Mouse (Mus musculus) adipocyte (in vitro differentiated cells): Measurements from ENCODE around the gene Ate1.
A peak's percentile ranks its signal among the peaks of the same experiment; 100 is the strongest.
"Not testable (repeated sequence)": the region's sequence is repeated elsewhere in the genome, so short reads cannot be mapped to it uniquely, and the experiment has no call there.

Experiments
- DNase-seq: peaks from one replicate; pipeline ENCODE4 v3.0.0-alpha.2; 2016; ENCODE audit warnings: low spot score

Gene Ate1

DNA sequence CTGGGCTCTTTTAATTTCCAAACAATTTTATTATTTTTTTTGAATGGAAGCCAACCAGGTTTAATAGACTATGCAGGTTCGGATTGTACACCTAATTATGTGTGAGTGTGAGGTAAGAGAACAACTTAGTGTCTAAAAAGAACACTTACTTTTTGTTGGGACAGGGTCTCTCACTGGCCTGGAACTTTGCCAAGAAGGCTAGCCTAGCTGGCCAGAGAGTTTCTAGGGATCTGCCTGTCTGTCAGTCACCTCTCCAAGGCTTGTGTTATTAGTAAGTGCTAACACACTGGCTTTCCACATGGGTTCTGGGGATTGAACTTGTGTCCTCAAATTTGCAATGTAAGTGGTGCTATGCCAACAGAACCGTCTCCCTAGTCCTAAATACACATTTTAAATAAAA, 116.8 kb downstream of the Ate1 start:
- peak; percentile 8 for DNase-seq

DNA sequence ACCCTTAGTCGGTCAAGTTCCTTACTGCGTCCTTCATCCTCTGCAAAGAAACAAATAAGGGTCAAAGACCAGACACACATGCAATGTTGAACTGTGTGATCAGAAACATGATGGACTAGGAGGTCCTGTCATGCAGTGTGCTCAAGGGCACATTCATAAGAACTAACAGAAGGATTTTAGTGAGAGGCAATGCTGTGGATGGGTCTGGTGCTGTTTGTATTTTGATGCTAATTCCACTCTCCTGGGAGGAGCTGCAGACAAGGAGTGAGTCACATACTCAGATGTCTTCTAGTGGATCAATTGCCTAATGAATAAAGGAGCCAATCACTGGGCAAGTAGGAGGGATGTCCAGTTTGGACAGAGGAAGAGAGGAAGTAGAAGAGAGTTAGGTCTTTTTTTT, 125.5 kb downstream of the Ate1 start:
- no peak for DNase-seq

DNA sequence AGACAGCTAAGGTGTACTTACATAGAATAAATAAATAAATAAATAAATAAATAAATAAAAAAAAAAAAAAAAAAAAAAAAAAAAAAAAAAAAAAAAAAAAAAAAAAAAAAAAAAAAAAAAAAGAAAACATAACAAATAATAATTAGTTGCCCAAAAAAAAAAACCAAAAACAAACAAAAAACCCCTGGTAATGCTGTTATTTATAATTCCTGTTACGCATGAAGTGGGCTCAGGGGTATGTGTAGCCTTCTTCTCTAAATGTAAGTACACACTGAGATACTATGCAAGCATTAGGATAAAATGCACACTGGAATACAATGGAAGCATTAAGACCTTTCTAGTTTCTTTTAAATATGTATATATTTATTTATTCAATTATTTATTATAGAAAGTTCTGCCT, 130.1 kb downstream of the Ate1 start:
- not testable (repeated sequence) for DNase-seq

DNA sequence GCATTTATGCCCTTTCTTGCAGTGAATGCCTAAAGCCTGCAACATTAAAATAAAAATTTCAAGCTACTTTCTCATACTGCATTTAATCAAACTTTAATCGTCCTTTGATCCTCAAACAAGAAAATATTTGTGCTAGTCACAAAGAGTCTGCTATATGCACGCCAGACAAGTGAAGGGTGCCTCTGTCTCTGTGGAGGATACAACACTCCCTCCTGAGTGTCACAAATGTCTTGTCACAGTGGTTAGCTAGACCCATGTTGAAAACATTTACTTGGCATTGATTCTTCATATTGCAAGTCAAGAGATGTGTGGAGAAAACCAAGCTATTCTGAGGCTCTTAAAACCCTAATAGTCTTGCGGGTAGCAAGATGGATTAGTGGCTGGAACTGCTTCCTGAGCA, 133.9 kb downstream of the Ate1 start:
- no peak for DNase-seq

DNA sequence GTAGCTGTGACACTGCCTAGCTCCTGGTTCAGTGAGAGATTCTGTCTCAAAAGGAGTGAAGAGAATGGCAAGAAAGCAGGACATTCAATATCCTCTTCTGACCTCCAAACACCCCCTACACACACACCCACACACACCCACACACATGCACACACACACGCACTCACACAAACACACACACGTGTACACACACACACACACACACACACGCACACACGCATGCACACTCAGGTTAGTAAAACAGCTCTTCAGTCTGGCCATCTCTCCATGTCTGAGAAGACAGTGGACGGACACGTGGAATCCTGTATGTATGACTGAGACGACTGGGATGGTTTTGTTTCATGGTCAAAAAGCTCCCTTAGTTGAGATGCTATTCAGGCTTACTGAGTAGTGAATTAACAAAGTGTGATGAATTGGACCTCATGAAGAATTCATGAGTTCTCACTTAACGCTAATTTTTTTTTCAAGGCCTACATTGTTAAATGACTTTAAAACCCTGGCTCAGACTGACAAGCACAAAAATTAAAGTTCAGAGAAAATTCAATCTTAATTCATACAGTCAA, 134.4 kb downstream of the Ate1 start:
- DNase-seq, result no peak

DNA sequence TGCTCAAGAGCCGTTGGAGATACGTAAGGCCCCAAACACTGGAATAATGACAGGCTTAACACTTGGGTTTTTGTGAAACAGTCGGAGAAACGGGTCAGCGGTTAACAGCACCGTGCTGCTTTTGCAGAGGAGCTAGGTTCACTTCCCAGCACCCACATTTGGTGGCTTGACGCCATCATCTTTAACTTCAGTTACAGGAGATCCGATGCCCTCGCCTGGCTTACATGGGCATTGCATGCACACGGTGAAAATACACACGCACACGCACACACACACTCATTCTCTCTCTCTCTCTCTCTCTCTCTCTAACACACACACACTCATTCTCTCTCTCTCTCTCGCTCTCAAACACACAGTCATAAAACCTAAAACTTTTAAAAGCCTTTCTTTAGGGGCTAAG, 138.0 kb downstream of the Ate1 start:
- DNase-seq, result no peak

DNA sequence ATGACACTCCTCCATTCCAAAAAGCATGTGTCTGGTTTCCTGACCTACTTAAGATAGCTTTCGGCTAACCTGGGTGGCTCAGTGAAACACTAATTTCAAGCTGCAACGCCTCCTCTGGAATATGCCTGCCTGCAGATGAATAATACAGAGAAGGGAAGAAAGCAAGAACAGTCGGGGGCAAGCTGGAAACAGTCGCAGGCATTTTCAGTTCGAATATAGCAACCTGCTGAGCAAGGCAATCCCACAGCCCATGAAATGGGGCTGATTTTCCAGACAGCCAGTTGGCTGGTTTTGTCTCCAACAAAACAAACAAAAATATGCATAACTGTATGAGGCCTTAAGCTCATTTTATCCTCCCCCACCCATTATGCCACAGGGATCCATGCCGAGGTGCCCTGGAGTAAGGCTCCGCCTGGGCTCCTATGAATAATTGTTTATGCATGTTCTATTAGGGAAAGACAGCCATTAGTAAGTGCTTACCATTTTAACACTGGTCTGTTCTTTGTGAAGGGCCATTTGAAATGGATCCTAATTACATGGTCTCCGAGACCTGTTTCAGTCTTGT, 138.7 kb downstream of the Ate1 start:
- no peak for DNase-seq

DNA sequence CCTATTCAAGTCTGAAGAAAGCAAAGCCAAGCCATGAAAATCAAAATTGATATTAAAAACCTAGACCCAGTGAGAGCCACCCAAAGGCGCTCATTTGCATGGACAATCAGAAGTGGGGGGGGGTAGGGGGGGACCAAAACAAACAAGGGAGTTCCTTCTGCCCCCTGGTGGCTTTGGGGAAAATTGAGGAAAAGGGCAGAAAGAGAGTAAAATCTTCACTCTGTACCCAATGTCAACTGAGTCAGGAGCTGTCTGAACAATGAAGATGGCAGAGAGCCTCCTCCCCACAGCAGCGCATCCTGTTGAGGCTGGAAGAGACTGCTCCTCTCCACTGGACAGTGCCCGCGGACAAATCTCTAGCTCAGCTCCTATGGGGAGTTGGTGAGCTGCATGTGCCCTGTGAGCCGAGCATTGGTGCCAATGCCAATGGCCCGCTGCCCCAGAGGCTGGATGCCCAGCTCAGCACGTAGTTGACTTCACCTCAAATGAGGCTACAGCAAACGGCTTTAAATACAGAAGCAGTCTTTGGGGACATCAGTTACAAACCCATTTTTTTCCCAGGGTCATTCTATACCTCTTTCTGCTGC, 139.3 kb downstream of the Ate1 start:
- peak; percentile 44 for DNase-seq

DNA sequence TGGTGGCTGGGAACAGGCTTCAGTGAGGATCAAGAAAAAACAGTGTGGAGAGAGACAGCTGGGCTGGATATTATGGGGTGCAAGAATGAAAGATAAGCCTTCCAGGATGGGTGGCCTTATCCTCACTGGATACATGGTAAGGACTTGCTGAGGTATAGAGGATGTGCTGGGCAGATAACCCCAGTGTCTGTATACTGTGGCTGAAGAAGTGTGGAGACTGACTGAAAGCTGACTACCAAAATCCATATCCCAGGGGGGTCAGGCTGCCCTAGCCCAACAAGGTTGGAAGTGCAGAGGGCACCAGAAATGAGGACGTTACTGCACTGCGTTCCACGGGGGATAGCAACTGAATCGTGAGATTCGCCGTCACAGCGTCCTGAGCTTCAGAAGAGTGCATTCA, 139.8 kb downstream of the Ate1 start:
- no peak for DNase-seq

DNA sequence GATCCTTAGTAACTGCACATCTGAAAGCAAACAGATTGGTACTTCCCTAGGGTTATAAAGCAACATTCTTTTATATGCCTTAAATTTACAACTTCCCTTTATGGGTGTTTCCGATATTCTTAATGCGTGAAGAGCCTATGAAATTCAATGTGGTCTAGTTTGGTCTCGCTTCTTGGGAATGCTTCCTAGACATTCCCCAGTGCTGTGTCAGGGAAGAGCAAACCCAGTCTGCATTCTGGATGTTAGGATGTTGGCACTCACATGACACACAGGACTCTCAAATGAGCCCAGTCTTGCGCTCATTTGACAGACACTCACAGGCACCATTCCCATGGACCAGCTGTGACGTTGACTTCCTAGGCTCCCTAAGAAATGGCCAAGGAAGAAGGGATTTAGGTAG, 140.3 kb downstream of the Ate1 start:
- DNase-seq, result no peak

DNA sequence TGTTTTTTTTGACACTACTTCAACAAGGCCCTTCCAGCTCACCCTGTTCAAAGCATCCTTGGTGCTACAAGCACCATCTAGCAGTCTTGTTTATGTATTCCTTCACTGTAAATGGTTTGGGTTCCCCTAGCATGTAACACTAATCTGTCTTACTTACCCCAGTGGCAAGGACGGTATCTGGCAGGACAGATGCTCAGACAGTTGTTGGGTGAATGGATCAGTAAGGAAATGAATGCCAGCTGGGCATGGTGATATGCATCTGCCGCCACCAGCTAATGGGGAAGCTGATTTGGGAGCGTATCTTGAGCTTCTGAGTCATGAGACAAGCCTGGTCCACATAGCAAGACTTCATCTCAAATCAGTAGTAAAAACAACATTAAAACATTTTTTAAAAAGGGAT, 141.9 kb downstream of the Ate1 start:
- DNase-seq, result no peak

DNA sequence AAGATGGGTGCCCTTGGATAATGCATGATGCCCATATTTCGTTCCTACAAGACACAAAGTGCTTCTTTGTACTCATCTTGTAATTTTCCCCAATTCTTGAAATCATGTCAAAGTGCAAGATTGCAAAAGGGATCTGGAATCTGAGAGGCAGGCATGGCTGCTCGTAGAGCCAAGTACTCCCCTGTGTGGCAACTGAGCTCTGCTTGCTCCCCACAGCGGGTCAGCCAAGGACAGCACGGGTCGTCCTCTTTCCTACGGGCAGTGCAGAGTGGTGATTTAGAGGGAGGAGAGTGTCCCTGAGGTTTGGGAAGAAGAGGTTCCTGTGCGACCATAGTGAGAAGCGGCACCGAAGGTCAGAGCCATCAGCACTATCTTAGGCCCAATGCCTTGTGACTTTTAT, 145.9 kb downstream of the Ate1 start:
- DNase-seq, result peak; percentile 73

DNA sequence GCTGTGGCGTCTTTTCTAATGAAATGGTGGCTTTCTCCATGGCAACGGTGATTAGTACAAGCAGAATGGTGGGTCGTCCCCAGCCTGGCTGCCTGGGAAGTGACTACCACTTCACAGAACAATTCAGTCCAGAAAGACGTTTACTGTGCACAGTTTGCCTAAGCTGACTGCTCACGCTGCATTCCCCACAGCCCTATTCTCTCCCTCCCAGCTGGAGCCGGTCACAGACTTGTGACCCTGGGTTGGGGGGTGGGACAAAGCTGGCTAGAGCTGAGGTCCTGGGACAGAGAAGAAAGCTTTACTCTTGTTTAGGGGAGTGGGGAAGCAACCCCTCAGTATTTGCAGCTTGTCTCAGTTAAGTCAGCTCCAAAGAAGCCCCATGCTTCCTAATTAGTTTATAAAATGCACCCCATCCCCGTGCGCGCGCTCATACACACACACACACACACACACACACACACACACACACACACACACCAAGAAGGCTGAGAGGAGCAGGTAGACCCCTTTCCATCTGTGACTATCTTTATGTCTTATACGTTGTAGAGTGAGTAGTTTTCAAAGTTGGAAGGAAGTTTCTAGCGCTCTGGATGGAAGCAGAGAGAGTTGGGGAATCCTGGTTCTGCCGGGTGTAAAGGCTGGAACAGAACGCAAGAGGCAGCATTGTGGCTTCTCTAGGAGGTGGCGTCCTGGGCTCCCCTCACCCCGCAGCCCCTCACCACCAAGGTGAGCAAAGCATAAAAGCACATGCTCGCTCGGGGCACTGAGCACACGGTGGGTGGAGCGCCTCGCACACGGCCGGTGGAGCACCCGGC, 151.1 kb downstream of the Ate1 start:
- no peak for DNase-seq

DNA sequence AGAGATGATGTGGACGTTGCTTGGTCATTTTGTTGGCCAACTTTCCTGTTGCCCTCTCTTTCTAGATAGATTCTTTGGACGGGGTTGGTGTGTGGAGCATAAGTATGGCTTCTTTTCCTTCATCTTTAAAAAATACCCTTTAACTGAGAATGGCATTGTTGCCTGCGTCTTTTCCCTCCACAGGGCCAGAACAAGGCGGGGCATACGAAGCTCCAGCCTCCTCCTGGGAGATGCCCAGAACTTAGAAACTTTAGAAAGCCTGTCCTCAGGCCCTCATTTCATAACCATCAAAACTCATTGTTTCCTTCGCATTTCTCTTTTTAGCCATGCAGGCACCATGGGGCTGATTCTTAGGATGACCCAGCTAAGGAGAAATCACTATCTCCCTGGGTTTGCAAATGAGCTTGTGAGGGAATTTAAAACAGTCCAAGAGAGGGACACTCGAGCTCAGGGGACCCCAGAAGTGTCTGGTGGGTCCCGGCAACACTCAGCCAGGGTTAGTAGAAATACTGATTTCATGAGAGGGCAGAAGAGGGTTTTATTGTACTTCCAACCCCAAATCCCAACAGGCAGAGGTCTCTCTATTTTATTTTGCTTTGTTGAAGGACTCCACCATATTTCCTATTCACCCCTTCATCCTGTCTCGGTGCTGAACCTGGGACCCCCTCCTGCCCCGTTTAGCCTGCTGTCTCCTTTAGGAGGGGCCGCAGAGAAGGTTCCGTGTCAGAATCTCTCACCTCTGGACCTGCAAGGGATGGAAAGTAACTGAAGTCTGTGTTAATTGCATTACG, 151.9 kb downstream of the Ate1 start:
- no peak for DNase-seq

DNA sequence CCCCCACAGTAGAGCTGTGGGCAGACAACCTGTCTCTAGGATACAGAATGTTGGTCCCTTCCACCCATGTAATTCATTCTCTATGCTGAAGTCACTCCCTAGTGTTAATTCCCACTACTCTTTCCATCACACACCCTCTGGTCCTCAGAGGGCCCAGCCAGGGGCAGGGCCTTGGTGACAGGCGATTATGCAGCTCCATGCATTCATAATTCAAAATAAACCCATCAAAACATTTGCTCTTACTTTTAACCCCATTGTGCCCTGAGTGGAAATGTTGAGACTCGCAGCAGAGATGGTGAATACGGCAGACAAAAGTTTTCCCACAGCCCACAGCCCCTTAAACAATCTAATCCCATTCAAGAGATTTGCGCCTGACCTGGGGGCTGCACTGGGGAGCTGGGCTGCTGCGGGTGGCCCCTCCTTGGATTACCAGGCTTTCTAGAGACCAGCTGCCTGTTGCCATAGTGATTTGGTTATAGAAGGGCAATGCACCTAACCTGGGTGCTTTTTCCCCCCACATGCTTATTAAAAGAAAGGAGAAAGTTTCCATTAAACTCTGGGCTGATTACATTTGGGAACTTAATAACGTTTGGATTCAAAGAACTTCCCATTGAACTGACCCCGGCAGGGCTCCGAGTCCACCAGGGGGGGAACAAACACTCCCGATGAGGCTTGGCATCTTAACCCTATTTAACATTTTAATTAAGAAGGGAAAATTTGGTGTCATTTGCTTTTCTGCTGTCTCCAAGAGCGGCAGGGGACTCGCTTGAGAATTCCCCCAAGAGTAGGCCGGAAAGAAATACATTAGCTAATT, 152.7 kb downstream of the Ate1 start:
- no peak for DNase-seq

DNA sequence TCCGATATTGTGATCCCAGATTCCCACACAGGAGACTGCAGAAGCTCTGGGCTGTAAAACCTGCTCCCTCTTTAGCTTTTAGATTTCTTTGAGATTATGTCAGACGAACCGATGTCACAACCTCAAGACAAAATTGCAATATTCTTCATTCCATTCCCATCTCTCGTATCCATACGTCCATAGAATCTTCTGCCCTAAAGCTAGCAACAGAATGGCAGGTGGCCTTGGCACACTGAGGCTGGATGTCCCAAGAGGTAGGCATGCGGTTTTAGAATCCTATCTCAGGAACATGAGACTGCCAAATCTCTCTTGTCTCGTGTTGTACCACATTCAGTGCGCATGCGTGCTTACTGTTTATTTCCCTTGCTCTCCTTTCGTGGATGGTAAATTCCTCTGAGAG, 154.5 kb downstream of the Ate1 start:
- no peak for DNase-seq
